Mouse (Mus musculus) liver, postnatal 0 days (tissue): ENCODE measurements at regions not wholly inside any gene's neighbourhood (a gene's known extent, or its start where the extent isn't known, plus 50 kb on each side); places are given as distances from the start of the nearest gene placed in this dataset.

ENCODE experiments used
- CTCF ChIP-seq: sonication (generic); IDR thresholded peaks from 2 replicates; pipeline ENCODE4 v1.5.1; 2016; ENCODE audit warnings: antibody characterized with exemption, low read depth
- EP300 ChIP-seq: IDR thresholded peaks from 2 replicates; pipeline ENCODE4 v1.6.1; 2016; ENCODE audit warnings: antibody characterized with exemption, low read depth, mild to moderate bottlenecking

GRCm38 (mm10) chr8:8225175-8225830, 435.7 kb downstream of the Efnb2 start:
- peak; percentile 34; the same call in 1 of the 2 replicates for TF ChIP-seq CTCF
- no peak for TF ChIP-seq EP300
